Mouse (Mus musculus): ENCODE results near the gene Sytl1.

DNA sequence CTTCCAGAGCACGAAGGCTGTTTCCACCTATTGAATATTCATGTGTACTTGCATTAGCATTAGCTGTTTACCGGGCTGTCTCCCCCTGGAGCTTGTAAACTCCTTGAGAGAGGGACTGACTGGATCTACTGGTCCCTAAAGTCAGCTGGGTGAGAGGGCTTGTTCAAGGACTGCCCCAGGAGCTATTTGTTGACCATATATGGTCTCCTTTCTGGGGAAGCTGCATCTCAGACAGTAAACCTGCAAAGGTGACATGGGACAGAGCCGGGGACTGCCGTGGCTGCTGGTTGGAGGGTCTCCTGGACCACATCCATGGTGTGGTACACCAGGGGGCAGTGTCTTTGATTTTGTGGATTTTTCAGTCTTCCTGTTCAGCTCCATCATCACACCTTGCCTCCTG is 19.7 kb upstream of the Sytl1 start:
- no peak for TF ChIP-seq CTCF (IDR thresholded peaks at IDR 0.05; ENCODE audit: low read depth)
- no peak for TF ChIP-seq EP300 (IDR thresholded peaks at IDR 0.05; ENCODE audit: low read depth)

Data from heart, postnatal 0 days (tissue).